Mouse (Mus musculus) limb, embryonic 10.5 days (tissue): ENCODE data around the gene Npl. TPM values are rescaled to one million over a fixed set of nuclear protein-coding genes. Genes with fewer than 3 reads are reported as not detected.
A peak's percentile ranks its signal among the peaks of the same experiment; 100 is the strongest.

Experiments
- DNase-seq: peaks from one replicate; pipeline ENCODE4 v3.0.0-alpha.2; 2017; ENCODE audit warnings: low spot score
- H3K27ac ChIP-seq: fragments of 300-500 bp; sonication (generic); 2 replicates; pipeline ENCODE4 v1.5.1; 2016; ENCODE audit warnings: mild to moderate bottlenecking
- H3K27me3 ChIP-seq: fragments of 300-500 bp; sonication (generic); 2 replicates; pipeline ENCODE4 v1.6.1; 2016; ENCODE audit warnings: low read depth, mild to moderate bottlenecking; ENCODE audit not compliant: poor library complexity, severe bottlenecking
- H3K36me3 ChIP-seq: fragments of 300-500 bp; sonication (generic); 2 replicates; pipeline ENCODE4 v1.6.1; 2016; ENCODE audit warnings: mild to moderate bottlenecking, moderate library complexity
- H3K4me1 ChIP-seq: fragments of 300-500 bp; sonication (generic); 2 replicates; pipeline ENCODE4 v1.6.1; 2016
- H3K4me3 ChIP-seq: fragments of 300-500 bp; sonication (generic); 2 replicates; pipeline ENCODE4 v1.5.1; 2016; ENCODE audit warnings: mild to moderate bottlenecking, moderate library complexity
- H3K9me3 ChIP-seq: fragments of 300-500 bp; sonication (generic); replicated peaks from 2 replicates; pipeline ENCODE4 v1.6.1; 2016; ENCODE audit warnings: mild to moderate bottlenecking
- WGBS: fragments of 180-500 bp; shearing (Covaris S2); methylation state at CpG from one replicate; pipeline ENCODE4 v1.1.7; 2016; 5-methylcytosine and 5-hydroxymethylcytosine counted together
- polyA plus RNA-seq: library from polyadenylated mRNA; unstranded; fragments of >200 nt; fragmentation: Nextera tagmentation; extraction: Ambion mirVana; gene quantifications from 2 replicates; pipeline ENCODE4 v1.2.1, GENCODE M21; 2016

Npl gene
- polyA plus RNA-seq, 1 experiment from 2014 or later, result 5.2 TPM

DNA sequence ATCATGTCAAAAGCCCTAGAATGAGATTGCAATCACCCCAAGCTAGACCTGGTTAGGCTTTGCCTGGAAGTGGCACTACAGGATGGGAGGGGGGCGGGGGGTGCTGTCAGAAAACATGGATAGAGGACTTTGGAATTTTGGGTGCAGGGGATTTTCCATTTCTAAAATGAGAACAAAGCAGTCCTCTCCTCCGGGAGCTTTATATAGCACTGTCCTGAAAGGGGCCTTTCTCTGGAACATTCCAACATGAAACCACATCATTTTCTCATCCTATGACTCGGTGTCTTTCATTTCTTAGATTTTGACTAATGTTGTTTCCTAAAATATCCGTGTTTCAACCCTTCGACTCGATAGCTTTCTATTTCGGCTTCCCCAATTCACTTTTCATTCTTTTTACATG is 14.9 kb upstream of the Npl start:
- no peak for DNase-seq
- no peaks in the 10 kb centered on the region for H3K36me3 ChIP-seq
- no peak overlapping the region for H3K4me3 ChIP-seq
- H3K9me3 ChIP-seq, result no peaks in the 10 kb centered on the region
- H3K27me3 ChIP-seq, result no peaks in the 10 kb centered on the region
- no peaks in the 10 kb centered on the region for H3K4me1 ChIP-seq
- no peak overlapping the region for H3K27ac ChIP-seq
- 92% methylated on average over 7 of the region's 7 CpGs for WGBS

DNA sequence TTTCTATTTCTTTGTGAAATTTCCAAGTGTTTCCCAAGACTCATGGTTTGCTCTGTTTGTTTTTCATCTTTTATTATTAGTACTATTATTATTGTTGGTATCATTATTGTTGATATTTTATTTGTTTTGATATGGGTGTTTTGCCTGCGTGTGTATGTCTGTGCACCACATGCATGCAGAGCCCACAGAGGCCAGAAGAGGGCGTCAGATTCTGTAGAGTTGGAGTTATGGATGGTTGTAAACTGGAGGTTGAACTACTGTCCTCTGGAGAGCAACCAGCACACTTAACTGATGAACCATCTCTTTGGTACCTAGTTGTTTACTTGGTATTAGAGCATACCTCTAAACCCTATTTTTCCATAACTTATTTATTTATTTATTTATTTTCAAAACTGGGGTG is 13.8 kb upstream of the Npl start:
- no peak overlapping the region for H3K4me3 ChIP-seq
- DNase-seq, result no peak
- H3K36me3 ChIP-seq, result no peaks in the 10 kb centered on the region
- 51% methylated on average over 2 of the region's 2 CpGs for WGBS
- H3K27me3 ChIP-seq, result no peaks in the 10 kb centered on the region
- H3K9me3 ChIP-seq, result no peaks in the 10 kb centered on the region
- H3K27ac ChIP-seq, result no peak overlapping the region
- no peaks in the 10 kb centered on the region for H3K4me1 ChIP-seq

DNA sequence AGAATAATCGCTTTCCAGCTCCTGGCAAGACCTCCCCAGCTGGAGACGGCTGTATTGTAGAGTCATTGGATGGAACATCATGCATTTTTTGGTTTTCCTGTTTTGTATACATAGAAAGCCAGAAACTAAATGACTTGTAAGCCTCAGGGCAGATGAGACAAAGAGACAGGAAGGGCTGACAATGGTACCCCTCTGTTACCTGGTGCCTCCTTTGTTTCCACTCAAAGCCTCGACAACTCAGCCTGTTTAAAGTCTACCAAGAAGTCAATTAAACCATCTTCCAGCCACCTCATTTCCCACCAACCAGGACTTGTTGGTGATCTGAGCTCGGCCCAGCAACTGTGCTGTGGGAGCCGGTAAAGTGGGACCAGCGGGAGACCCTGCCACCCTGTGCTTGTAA is 11.0 kb upstream of the Npl start:
- no peak for DNase-seq
- no peaks in the 10 kb centered on the region for H3K9me3 ChIP-seq
- H3K36me3 ChIP-seq, result no peaks in the 10 kb centered on the region
- no peak overlapping the region for H3K4me3 ChIP-seq
- 75% methylated on average over 6 of the region's 6 CpGs for WGBS
- H3K4me1 ChIP-seq, result no peaks in the 10 kb centered on the region
- no peak overlapping the region for H3K27ac ChIP-seq
- H3K27me3 ChIP-seq, result peaks cover 3% of the 10 kb centered on the region; the same call in 1 of the 2 replicates

DNA sequence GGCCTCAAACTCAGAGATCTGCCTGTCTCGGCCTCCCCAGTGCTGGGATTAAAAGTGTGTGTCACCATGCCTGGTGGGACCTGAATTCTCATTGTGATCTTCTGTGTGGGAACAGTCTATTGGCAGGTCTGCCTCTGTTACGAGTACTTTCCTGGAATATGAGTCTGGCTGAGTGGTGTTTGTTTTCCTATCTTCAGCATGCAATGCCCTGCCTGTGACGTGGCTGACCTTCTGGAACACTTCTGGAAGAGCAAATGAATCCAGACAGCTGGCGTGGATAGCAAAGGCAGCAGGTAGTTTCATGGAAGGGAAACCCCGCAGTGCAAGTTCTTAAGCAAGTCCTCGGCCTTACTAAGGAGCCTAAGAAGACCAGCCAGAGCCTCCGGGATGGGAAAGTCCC is 9.9 kb upstream of the Npl start:
- no peak overlapping the region for H3K27ac ChIP-seq
- 77% methylated on average over 7 of the region's 7 CpGs for WGBS

DNA sequence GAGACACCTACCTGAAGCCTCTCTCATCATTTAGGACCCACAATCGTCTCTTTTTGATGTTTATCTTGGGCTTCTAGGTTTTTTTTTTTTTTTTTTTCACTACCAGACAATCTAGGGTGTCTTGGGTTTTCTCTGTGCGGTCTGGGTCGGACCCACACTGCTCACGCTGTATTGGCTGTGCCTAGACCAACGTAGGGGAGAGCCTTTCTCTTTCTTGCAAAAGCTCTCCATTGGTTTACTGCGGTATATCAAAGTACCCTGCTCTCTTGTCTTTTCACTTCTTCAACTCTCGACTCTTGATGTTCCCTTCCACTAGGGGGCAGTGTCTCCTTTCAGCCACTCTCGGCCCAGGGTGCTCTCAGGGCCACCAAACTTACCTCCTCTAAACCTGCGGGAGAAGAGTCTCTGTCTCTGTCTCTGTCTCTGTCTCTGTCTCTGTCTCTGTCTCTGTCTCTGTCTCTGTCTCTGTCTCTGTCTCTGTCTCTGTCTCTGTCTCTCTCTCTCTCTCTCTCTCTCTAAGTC is 9.3 kb upstream of the Npl start:
- H3K4me1 ChIP-seq, result no peaks in the 10 kb centered on the region
- peak; percentile 70 for DNase-seq
- no peak overlapping the region for H3K4me3 ChIP-seq
- 24% methylated on average over 9 of the region's 9 CpGs for WGBS
- no peaks in the 10 kb centered on the region for H3K9me3 ChIP-seq
- peaks cover 3% of the 10 kb centered on the region; the same call in 1 of the 2 replicates for H3K27me3 ChIP-seq
- no peak overlapping the region for H3K27ac ChIP-seq
- H3K36me3 ChIP-seq, result no peaks in the 10 kb centered on the region

More for the DNA sequence above, 9.9 kb upstream of the Npl start:
- no peaks in the 10 kb centered on the region for H3K4me1 ChIP-seq
- no peaks in the 10 kb centered on the region for H3K9me3 ChIP-seq
- H3K4me3 ChIP-seq, result no peak overlapping the region
- peaks cover 3% of the 10 kb centered on the region; the same call in 1 of the 2 replicates for H3K27me3 ChIP-seq
- no peak for DNase-seq
- H3K36me3 ChIP-seq, result no peaks in the 10 kb centered on the region

DNA sequence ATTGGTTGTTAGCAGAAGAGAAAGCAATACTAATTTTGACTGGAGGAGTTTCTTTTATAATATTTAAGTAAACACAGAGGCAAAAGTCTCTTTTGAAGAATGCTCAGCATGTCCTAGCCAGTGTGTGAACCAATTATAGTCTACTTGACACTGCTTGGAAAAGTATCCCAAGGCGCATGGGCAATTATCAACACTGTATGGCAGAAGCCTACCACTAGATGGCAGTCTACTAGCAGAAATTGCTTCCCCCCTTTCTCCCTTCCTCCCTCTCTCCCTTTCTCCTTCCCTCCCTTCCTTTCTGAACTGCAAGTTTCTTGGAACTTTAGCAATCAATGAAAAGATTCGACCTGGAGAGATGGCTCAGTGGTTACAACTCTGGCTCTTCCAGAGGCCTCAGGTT is 7.1 kb upstream of the Npl start:
- H3K4me3 ChIP-seq, result no peak overlapping the region
- WGBS, result 8% methylated on average over 2 of the region's 2 CpGs

DNA sequence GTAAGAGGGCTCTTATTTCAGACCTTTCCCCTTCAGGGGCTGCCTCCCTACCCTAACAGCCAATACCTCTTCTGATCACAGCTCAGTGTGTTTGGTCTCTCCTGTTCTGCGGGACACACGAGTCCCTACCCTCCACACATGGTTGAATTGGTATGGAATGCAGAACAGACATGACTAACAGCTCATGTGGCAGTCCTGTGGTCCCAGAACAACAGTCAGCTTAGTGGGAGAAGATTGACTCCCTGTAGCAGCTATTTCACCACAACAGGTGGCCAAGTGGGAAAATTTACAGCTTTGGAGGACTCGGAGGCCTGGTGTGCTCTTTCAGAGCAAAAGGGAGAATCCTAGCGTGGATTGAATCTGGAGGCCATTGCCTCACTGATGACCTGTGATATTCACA is 6.4 kb upstream of the Npl start:
- Histone ChIP-seq H3K27me3 (peaks cover 3% of the 10 kb centered on the region; the same call in 1 of the 2 replicates), H3K4me1 (no peaks in the 10 kb centered on the region), H3K9me3 (no peaks in the 10 kb centered on the region), H3K36me3 (no peaks in the 10 kb centered on the region), H3K4me3 (no peak overlapping the region), H3K27ac (no peak overlapping the region)
- WGBS, result 75% methylated on average over 4 of the region's 4 CpGs
- no peak for DNase-seq

More for the DNA sequence above, 7.1 kb upstream of the Npl start:
- DNase-seq, result peak; percentile 41
- no peaks in the 10 kb centered on the region for H3K36me3 ChIP-seq
- no peak overlapping the region; the same call in 1 of the 2 replicates for H3K27ac ChIP-seq
- H3K4me1 ChIP-seq, result no peaks in the 10 kb centered on the region
- H3K9me3 ChIP-seq, result no peaks in the 10 kb centered on the region
- peaks cover 3% of the 10 kb centered on the region; the same call in 1 of the 2 replicates for H3K27me3 ChIP-seq

DNA sequence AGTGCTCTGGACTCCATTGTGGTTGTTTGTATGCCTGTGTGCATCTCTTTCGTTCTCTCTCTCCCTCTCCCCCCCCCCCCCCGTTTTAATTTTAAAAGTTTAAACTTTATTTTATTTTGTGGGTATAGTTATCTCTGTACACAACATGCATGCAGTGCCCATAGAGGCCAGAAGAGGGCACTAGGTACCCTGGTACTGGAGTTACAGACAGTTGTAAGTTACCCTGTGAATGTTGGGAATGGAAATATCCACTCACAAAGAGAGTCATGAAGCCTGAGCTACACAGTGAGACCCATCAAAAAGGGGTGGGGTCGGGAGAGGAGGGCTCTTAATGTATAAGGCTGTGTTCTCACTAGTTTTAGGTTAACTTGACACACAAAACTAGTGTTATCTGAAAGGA is 969 bp upstream of the Npl start:
- Histone ChIP-seq H3K27me3 (peaks cover 26% of the 10 kb centered on the region), H3K4me1 (peaks cover 6% of the 10 kb centered on the region; the same call in 1 of the 2 replicates), H3K4me3 (no peak overlapping the region), H3K36me3 (no peaks in the 10 kb centered on the region), H3K9me3 (no peaks in the 10 kb centered on the region), H3K27ac (no peak overlapping the region)
- DNase-seq, result peak; percentile 69
- WGBS, result 21% methylated on average over 3 of the region's 3 CpGs

DNA sequence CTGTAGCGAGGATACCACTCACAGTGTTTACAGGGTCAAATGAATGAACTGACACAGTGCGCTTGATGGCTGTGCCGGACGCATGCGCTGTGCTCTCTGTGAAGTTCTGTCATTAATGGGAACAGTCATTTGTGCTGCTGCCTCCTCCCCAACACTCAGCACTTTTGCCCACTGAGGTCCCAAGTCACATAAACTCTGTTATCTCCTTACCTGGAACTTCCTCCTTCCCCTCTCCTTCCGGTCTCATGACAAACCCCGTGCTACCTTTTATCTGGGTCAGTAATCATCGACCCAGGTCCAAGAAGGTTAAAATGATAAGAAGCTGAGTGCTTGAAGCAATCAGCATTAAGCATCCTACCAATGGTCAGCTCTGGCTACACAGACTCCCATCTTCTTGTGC is 2.3 kb downstream of the Npl start:
- Histone ChIP-seq H3K4me1 (peaks cover 6% of the 10 kb centered on the region; the same call in 1 of the 2 replicates), H3K27me3 (peaks cover 26% of the 10 kb centered on the region), H3K27ac (no peak overlapping the region), H3K9me3 (no peaks in the 10 kb centered on the region), H3K36me3 (no peaks in the 10 kb centered on the region), H3K4me3 (no peak overlapping the region)
- no peak for DNase-seq
- WGBS, result 86% methylated on average over 8 of the region's 8 CpGs

DNA sequence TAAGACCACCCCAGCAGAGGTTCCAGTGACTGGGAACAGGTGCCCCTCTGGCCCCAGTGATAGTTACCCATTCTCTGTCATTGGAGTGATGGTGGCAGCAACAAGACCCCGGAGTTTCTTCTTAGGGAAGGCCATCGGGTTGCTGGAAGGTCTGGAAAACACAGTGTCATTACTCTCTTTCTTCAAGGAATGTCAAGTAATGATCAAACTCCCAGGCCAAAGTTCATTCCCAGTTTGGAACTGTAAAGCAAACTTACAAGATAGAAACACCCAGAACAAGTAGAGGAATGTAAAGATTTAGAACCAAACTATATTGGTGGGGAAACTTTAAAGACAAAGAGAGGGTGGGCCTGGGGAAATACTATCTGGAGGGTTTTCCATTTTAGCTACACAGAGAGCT is 4.6 kb downstream of the Npl start:
- H3K4me3 ChIP-seq, result no peak overlapping the region
- no peak overlapping the region for H3K27ac ChIP-seq
- H3K27me3 ChIP-seq, result peaks cover 26% of the 10 kb centered on the region
- peaks cover 6% of the 10 kb centered on the region; the same call in 1 of the 2 replicates for H3K4me1 ChIP-seq
- no peaks in the 10 kb centered on the region for H3K36me3 ChIP-seq
- WGBS, result 83% methylated on average over 2 of the region's 2 CpGs
- DNase-seq, result no peak
- H3K9me3 ChIP-seq, result no peaks in the 10 kb centered on the region

DNA sequence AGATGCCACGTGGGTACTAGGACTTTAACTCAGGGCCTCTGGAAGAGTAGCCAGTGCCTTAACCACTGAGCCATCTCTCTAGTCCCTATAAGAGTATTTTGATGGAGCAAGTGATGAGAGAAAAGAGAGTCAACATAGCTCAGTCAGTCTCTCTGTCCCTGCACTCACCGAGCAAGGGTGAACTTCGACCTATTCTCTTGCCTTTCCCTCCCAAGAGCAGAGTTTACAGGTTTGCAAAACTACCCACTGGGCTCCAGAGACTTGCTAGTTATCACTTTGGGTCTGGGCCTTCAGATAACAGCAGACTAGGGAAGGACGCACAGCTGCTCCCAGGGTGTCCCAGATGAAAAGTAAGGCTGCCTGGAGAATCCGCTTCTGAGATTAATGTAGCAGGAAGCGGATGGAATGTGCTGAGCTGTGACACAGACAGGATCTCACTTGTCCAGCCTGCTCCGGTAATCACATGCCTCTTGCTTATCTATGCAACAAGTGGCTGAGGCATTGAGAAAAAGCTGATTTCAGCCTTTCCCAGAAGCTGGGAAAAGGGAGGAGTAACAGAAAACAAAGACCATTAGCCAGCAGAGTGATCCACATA is 7.0 kb downstream of the Npl start:
- H3K27me3 ChIP-seq, result 0 out of 2 replicates have a peak, but pooled peaks cover 3% of the 10 kb centered on the region
- H3K4me3 ChIP-seq, result no peak overlapping the region
- H3K9me3 ChIP-seq, result no peaks in the 10 kb centered on the region
- DNase-seq, result no peak
- H3K27ac ChIP-seq, result no peak overlapping the region
- H3K4me1 ChIP-seq, result no peaks in the 10 kb centered on the region
- no peaks in the 10 kb centered on the region for H3K36me3 ChIP-seq
- 52% methylated on average over 7 of the region's 7 CpGs for WGBS

DNA sequence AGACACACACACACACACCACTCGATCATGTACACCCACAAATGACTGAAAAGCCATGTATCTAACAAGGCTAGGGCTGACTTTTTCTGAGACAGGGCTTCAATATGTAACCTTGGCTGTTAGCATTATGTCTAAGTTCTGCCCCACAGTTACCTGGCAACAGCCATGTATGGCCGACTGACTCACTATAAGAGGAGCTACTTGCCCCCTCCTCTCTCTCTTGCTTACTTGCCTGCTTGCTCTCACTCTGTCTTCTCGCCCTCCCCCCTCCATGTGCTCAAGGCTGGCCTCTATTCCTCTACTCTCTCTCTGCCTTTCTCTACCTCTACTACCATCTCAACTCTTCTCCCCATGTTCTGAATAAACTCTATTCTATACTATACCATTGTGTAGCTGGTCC is 9.1 kb downstream of the Npl start:
- no peak for DNase-seq
- Histone ChIP-seq H3K4me1 (no peaks in the 10 kb centered on the region), H3K36me3 (no peaks in the 10 kb centered on the region), H3K27ac (no peak overlapping the region), H3K9me3 (no peaks in the 10 kb centered on the region), H3K4me3 (no peak overlapping the region), H3K27me3 (no peaks in the 10 kb centered on the region)
- 88% methylated on average over 3 of the region's 3 CpGs for WGBS

DNA sequence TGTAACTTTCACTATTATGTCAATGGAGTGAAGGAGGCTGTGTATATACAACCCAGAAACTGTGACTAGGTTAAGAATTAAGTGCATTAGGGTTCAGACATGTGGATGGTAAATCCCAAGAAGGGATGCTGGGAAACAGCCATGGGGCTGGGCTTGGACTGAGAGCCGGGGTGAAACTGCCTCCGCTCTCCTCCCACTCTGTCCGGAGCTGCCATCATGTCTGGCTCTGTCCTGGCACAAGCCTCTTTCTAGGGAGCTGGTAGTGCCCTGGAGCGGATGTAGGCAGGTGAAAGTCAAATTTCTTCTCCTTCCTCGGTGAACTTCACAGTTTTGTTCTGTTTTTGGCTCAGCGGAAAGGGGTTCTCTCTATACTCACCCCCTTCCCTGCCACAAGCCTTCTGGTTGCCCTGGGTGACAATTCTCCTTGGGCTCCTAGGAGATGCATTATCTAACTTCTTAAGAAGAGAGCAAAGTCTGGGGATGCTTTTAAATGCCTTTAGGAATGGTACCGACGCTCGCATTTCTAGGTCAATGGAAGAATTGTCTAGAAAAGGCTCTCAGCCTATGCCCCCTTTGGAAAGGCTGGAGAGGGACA is 10.0 kb downstream of the Npl start:
- H3K4me3 ChIP-seq, result no peak overlapping the region
- H3K27ac ChIP-seq, result no peak overlapping the region
- H3K27me3 ChIP-seq, result no peaks in the 10 kb centered on the region
- 86% methylated on average over 9 of the region's 9 CpGs for WGBS
- no peaks in the 10 kb centered on the region for H3K36me3 ChIP-seq
- no peaks in the 10 kb centered on the region for H3K4me1 ChIP-seq
- DNase-seq, result no peak
- no peaks in the 10 kb centered on the region for H3K9me3 ChIP-seq
